Mouse (Mus musculus) thymus, adult 2 months (tissue): Measurements from ENCODE around the gene Samd4b.

Source experiments
- CTCF ChIP-seq: fragments of 200-500 bp; IDR thresholded peaks from 2 replicates; pipeline ENCODE4 v1.5.1; 2012; ENCODE audit warnings: mild to moderate bottlenecking, control low read depth, low read length, moderate library complexity, borderline replicate concordance; ENCODE audit not compliant: control insufficient read depth, poor library complexity, insufficient read depth; ENCODE audit errors: extremely low read depth
- POLR2A ChIP-seq: fragments of 200-500 bp; IDR thresholded peaks from 2 replicates; pipeline ENCODE4 v1.6.1; 2012; ENCODE audit warnings: mild to moderate bottlenecking, low read length, control low read depth, moderate library complexity; ENCODE audit not compliant: control insufficient read depth, poor library complexity, insufficient read depth; ENCODE audit errors: extremely low read depth

- TF ChIP-seq POLR2A (no peak), CTCF (no peak)
Measured at GRCm38 (mm10) chr7:28356981-28357380, 241.0 kb downstream of the Samd4b start.
